Mouse (Mus musculus) naive thymus-derived CD4-positive, alpha-beta T cell, adult 2 months (primary cell): ENCODE measurements around the gene Bcl2l11.

Experiments used
- DNase-seq: peaks from one replicate; pipeline ENCODE4 v3.0.0-alpha.2; 2011; ENCODE audit warnings: low read depth

The Bcl2l11 gene

DNA sequence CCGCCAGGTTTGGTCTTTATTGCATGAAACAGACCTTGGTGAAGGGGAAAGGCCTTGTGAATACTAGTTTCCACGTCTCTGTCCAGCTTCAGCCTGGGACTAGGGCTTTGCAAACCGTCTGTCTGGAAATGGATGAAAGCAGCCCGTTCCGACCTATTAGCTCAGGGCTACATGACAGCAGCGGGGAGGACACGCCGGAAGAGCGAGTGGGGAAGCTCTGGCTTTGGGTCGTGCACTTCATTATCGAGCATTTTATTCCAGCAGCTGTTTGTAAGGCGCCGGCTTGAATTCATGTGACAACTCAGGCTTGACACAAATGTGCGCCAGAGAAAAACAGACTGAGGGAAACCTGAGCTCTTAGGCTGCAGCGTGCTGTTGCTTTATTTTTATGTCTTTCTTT is 13.9 kb downstream of the Bcl2l11 start:
- no peak for DNase-seq

DNA sequence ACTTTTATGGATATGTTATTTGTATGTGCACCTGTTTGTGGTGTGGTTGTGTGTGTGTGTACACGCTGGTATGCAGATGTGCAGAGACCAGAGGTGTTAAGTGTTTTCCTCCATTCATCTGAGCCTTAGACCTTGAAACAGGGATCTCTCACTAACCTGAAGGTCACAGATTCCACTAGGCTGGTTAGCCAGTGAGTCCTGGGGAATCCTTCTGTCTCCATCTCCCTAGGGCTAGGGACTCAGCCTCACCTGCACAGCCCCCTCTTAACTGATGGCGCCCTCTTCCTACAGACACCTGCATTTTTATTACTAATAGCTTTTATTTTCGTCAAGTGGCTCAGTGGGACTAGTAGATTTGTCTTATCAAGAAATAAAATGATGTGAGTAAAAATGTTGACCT is 14.3 kb downstream of the Bcl2l11 start:
- no peak for DNase-seq

DNA sequence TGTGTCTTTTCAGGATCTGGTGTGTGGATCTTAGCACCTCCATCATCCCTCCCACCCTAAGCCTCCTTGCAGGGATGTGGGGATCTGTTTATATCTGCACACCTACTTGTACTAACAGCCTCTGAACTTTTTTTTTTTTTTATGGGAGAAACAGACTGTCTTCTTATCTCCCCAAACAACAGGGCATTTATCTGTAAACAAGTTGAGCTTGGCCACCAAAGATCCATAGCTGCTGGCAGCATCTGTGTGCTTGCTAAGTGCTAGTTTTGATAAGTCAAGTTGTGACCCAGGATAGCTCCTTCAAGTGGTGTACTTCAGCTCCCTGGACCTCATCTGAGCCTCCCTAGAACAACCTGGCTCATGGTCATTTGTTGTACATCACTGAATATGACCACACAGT is 18.2 kb downstream of the Bcl2l11 start:
- no peak for DNase-seq

DNA sequence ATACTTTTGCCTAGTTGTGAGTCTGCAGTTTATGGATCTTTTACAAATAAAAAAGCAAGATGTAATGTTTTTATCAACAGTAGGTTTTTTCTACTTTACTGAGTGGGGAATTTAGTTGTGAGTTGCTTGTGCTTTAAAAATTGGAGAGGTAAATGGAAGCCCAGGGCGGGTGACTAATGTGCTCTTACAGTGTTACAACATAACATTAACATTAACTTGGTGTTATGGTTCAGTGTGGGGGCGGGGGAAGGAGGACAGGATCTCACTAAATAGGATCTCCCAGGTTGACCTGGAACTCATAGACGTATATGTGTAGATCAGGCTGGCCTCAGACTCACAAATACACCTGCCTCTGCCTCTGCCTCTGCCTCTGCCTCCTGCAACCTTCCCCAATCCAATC is 19.6 kb downstream of the Bcl2l11 start:
- DNase-seq, result no peak

DNA sequence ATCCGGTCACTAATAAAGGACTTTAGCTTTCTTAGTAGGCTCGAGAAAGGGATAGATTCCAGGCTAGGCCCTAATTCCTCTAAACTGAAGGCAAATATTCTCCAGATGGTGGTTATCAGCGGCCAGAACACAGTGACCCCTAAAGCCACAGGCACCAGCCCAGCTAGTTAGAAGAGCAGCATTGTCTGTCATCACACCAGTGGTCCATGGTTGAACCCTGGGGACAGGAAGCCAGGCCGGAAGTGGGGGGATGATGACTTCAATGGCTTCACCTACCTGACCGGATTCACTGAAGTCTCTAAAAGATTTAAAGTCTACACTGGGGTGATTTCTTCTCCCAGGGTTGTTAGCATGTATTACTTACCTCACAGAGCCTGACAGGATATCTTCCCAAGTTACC is 23.8 kb downstream of the Bcl2l11 start:
- DNase-seq, result no peak

DNA sequence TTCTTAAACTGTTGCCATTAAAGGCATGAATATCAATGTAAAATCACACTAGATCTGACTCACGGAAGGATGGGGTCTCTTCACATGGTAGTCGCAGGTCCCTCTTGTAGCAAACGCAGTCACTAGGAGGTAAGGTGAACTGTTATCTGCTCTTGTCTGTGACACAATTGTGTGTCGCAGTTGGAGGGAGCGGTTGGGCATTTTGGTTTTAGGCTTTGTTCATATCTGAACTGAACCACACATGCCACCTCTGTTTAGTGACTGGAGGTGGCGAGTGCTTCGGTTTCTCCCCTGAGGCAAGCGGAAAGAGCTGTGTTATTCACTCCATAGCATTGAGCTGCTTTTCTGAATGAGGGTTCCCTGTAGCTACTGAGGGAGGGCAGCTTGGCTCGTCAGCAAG is 26.4 kb downstream of the Bcl2l11 start:
- DNase-seq, result no peak

DNA sequence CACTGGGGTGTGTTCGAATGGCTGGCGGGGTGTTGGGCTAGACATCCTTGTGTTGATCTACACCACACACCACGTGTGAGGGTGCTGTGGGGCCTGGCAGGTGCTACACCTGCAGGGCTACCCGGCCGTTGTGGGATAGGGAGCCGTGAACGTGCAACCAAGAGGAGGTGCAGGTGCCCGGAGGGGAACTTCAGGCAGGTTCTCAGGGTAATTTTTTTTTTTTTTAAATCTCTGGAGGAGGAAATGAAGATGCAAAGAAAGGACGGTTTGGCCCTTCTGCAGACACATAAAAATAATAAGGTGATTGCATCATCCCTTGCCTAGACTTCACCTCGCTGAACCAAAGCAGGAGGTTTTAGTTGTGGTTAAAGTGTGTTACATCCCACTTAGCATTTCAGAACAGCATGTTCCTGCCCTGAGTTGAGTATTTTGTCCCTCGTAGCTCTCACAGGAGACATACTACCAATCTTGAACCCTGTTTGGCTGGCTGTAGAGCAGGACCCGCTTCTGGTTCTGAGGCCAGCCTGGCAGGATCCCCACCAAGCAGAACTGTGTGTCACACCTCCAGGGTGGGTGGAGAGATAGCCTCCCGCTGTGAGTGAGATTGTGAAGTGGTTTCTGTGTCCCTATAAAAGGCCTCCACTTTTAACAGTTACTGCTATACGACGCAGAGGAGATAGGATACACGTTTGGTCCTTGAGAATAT is 27.2 kb downstream of the Bcl2l11 start:
- DNase-seq, result peak; percentile 73

DNA sequence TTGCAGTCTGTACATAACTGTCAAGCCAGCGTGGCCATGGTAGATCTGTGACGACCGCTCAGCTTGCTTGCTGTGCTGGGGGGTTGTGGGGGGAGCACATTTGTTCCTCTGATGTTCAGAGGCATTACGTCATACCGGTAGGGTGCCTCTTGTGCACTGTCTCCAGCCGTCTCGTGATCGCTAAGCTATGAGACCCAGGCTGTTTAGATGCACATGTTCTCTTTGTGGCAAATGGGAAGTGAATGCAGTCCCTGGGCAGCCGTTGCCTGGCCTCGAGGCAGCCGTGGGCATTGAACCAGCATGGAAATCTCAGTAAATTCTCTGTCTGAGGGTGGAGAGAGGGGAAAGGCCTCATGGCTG is 27.7 kb downstream of the Bcl2l11 start:
- peak; percentile 78 for DNase-seq

DNA sequence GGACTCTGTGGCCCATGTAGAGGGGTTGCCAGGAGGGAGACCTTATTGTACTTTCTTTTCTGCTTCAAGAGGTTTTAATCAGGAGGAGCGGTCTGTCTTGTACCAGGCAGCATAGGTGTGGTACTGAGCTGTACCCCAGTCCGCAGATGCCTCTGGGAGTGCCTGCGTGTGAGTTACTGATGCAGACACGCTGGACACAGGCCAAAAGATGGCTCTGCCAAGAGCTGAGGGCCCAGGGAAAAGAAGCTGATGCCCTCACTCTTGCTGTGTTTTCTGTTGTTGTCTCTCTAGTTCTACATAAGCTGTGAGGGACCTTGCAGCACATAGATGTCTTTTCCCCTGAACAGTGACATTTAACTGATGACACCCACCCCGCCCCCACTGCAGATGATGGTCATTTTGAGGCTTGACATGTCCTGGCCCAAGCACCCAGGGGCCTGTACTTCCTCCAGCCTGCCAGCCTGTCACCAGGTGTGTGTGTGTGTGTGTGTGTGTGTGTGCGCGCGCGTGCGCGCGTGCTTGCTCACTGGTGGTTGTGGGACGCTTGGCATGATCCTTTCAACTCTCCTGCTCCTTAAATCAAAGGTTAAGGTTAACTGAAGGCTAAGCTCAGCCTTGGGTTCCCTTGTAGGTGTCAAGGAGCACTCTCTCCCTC is 29.7 kb downstream of the Bcl2l11 start:
- peak; percentile 27 for DNase-seq

DNA sequence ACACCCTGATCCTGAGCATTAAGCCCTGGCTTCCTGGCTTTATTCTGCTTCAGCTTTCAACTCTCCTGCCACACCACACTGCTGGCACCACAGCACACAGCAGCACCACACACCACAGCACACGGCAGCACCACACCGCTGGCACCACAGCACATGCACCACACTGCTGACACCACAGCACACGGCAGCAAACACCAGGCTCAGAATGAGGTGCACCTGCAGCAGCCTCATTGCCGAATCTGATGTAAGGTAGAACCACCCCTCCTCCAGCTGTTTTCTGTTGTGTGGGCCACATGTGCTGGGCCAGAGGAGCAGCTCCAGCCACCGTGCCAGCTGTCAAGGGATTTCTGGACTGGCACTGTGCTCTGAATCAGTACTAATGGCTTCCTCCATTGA is 30.2 kb downstream of the Bcl2l11 start:
- no peak for DNase-seq

DNA sequence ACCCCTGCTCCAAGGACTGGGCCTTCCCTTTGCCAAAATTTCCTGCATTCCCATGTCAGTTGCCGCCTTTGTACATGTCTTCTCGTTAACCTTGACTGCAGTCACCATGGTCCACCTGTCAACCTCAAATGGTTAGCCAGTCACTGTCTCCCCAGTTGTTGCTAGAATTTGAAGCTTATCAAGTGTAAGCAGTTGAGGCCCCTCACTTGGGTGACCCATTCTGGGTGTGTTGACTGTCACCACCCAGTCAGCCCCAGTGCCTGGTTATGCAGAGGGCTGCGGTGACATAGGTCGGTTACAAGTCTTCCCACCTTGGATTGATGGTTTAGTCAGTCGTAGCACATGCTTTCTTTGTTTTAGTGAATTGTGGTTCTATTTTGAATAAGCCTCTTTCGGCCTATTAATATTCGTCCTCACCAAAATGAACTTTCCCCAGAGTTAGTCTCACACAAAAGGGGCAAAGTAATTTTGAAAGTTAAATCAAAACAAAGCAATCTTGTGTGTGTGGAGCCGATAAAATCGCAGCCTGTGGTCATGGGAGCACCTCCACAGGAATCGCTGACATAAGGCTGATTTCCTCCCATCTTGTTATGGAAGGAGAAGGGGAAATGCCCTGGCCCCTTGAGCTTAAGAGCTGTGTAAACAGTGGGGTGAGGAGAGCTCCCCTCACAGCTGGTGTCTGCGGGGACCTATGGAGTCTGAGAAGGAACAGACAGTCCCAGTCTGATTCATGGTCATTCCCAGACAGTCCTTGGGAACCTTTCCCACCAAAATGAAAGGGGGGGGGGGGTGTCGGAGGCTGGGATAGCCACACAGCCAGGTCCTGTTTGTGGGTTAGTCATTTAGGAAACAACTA is 30.9 kb downstream of the Bcl2l11 start:
- no peak for DNase-seq

DNA sequence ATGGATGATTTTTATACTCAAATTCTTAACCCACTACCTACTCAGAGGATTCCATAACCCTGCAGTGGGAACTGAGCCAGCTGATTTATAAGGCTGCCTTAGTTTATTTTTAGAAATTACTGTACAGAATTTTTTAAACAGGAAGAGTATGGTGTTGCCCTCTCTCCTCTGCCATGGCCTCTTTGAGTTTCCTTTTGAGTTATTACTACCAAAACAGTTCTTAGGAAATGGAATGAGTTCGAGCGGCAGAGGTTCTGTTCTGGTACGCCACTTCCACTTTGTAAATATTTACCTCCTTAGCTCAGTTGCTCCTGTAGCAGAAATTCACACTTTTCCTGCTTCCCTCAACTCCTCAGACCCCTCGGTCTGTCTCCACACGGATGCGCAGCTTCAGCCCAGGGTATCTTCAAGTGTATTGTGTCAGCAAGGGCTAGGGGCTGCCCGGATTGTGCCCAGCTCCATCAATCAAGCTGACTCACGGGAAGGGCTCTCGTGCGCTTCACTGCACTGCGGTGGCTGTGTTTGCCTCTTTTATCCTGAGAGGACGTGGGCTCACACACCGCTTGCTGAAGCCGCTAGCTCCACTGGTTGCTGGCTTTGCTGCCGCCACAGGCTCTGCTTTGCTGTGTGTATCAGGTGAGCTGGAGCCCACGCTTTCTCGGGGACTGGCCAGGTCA is 33.0 kb downstream of the Bcl2l11 start:
- peak; percentile 63 for DNase-seq

DNA sequence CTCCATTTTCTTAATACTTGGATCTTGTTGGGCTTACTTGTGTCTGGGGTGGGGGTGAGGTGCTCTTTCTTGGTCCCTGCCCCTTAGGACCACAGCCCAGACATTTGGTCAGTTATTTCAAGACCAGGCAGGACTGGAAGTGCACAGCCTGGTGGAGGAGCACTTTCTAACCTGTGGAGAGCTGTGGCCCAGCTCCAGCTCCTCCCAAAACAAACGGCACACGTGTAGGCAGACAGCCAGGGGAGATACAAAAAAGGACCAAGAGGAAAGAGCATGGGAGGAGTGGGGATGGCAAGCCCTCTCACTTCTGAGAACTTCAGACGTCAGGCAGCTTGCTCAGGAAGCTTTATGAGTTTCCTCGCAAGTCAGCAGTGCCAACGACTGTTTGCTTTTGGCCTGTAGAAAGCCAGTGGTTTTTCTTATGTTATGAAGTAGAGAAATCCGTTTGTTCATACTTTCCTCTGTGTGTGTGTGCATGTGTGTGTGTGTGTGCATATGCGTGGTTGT is 33.8 kb downstream of the Bcl2l11 start:
- peak; percentile 59 for DNase-seq

DNA sequence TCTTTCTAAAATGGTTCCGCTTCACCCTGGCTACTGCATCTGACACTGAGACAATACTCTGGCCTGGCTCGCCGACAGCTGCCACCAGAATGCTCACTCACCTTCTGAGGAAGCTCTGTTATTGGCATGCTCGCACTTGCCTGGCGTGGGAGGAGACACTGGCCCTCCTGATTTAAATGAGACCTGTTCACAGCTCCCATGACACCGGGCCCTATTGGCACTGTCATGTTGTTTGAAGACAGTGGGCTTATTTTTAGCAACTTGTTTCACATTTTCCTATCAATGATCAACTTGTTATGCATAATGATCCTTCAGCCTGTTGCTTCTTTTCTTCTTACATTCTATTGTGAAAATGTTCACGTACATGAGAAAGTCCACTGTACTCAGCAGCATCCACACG is 37.3 kb downstream of the Bcl2l11 start:
- DNase-seq, result no peak

DNA sequence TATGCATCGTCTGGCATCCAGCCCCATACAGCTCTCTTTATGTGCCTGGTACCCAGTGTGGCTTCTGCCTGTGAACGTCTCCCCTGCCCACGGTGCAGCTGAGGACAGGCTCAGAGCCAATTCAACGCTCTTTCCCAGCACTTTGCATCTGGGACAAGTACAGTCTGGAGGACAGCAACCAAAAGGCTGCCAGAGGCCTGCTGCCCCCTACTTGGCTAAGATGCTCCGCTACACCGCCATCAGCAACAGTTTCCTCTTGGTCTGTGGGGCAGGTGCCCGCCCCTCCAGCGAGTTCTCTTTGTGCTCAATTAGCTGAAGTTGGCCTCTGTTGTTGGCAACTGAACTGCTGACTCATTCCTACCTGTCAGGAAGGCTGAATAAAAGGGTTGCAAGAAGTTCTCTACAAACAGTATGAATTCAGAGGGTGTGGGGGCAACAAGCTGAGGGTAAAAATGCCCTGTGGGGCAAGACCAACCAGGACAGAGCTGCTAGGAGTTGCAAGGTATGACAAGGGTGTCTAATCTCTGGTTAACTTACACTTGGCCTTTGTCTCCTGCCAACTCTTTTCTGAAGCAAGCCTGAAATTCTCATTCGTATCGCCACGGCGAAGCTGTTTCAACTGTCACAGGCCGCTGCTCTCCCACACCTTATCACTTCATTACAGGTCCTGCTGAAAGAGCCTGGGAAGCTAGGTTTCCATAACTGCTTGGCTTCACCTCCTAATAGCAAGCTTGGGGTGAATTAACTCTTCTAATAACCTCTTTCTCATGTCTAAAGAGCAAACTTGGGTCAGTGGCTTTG is 41.0 kb downstream of the Bcl2l11 start:
- DNase-seq, result no peak

DNA sequence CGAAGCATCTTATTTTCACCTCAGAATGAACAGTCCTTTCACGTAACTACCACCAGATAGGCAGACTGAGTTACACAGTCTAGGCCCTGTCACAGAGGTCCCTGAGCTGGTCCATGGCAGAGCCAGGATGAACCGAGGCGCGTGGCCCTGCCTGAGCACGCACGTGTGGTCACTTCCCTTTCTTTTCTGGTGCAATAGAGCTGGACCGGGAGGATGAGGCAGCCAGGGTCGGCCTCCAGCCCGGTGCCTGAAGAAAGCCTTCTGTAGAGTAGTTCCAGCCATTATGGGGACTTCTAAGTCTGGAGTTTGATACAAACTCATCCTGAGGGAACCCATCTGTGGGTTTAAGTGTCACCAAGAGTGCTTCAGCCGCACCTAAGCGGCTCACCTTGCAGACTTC is 42.1 kb downstream of the Bcl2l11 start:
- DNase-seq, result peak; percentile 40

DNA sequence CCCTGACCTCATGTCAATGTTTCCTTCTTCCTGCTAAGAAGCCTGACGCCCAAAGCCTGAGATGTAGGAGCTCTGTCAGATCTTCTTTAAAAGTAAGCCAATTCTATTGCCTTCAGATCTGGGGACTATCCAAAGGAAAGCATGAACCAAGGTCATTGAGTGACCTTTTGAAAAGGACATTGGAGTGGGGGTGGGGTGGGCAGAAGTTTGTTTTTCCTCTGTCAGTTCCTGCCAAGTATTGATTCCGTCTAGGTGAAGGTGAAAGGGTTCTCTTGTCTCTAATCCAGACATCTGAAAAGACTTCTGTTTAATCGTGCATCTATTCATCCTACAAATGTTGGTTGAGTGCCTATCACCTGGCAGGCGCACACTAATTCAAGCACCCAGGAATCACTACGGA is 43.6 kb downstream of the Bcl2l11 start:
- DNase-seq, result no peak

DNA sequence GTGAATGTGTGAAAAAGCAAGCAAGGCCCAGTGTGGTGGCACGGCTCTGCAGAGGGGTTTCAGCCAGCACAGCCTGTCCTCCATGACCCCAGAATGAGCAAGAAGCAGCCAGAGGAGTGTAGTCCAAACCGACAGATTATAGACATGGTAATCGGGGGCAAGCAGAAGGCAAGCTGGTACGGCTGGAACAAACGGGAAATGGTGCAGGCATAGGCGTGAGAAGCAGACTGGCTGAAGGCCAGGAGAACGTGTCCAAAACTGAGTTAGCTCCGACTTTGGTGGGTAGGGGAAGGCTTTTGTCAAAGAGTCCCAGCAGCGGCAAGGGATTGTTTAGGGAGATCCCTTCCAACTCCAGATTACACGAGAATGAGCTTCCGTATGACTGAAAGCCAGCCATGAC is 44.1 kb downstream of the Bcl2l11 start:
- DNase-seq, result no peak

DNA sequence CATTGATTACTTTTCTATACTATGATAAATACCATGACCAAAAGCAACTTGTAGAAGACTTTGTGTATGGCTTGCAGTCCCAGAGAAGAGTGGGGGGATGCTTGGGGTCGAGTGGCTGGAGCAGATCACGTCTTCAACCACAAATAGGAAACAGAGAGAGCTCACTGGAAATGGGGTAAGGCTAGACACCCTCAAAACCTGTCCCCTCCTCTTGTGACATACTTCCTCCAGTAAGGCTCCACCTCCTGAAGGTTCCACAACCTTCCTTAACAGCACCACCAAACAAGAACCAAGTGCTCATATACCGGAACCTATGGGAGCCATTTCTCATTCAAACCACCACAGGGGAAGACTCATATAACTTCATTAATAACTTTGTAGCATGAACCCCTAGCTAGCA is 44.8 kb downstream of the Bcl2l11 start:
- DNase-seq, result no peak

DNA sequence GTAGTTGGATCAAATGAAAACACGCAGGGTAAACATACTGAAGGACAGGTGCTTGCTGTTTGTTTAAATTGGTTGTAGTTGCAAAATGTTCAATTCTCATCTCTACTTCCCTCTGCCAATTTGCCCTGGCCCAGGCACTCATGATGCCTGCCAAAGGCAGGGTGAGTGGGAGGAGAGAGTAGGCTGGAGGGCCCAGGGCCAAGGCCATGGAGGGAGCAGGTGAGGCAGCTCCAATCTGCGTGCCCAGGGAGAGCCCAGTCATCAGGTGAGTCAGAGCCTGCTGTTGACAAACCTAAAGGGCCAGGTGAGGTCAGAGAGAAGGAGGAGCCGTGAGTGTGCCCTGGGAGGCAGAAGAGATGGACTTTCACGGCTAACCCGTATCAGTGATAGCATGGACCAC is 46.4 kb downstream of the Bcl2l11 start:
- DNase-seq, result no peak

DNA sequence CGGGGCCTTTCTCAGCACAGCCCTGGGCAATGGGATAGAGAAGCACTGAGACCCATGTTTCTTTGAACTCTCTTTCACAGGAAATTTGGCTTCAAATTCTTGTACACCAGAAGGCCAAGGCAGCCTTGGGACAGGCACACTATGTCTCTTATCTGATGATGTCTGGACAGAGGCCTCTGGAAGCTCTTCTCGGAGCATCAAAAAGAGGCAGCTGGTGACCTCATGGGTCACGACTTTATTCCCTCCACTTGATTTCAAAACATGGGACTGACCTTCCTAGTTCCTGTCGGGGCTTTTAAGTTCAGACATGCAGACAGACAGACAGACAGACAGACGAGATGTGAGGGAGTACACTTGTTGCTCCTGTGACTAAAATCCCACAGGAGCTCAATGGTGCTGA is 48.3 kb downstream of the Bcl2l11 start:
- no peak for DNase-seq
